Mouse (Mus musculus) stomach, postnatal 0 days (tissue): ENCODE data around the gene Safb. TPM values are rescaled to one million over a fixed set of nuclear protein-coding genes. Genes with fewer than 3 reads are reported as not detected.

Experiments used
- ATAC-seq: fragments of 200-750 bp; cut with Nextera tagmentation; 2 replicates; pipeline ENCODE4 v1.8.0; 2017; ENCODE audit not compliant: low FRiP score, low TSS enrichment
- DNase-seq: peaks from one replicate; pipeline ENCODE4 v3.0.0-alpha.2; 2016; ENCODE audit warnings: low spot score
- H3K27ac ChIP-seq: fragments of 300-500 bp; sonication (generic); replicated peaks from 2 replicates; pipeline ENCODE4 v1.5.1; 2014; ENCODE audit warnings: mild to moderate bottlenecking, control low read depth
- H3K27me3 ChIP-seq: fragments of 300-500 bp; sonication (generic); 2 replicates; pipeline ENCODE4 v1.6.1; 2014; ENCODE audit warnings: low read length; ENCODE audit not compliant: control insufficient read depth, insufficient read depth
- H3K36me3 ChIP-seq: fragments of 300-500 bp; sonication (generic); 2 replicates; pipeline ENCODE4 v1.6.1; 2014; ENCODE audit warnings: low read length, mixed read lengths; ENCODE audit not compliant: control insufficient read depth, insufficient read depth
- H3K4me1 ChIP-seq: fragments of 300-500 bp; sonication (generic); replicated peaks from 2 replicates; pipeline ENCODE4 v1.6.1; 2014; ENCODE audit warnings: antibody characterized with exemption; ENCODE audit not compliant: control insufficient read depth, insufficient read depth
- H3K4me2 ChIP-seq: fragments of 300-500 bp; sonication (generic); replicated peaks from 2 replicates; pipeline ENCODE4 v1.6.1; 2014; ENCODE audit warnings: low read depth, mild to moderate bottlenecking, control low read depth, moderate library complexity
- H3K4me3 ChIP-seq: fragments of 300-500 bp; sonication (generic); 2 replicates; pipeline ENCODE4 v1.5.1; 2014; ENCODE audit warnings: low read depth, low read length, control low read depth
- H3K9ac ChIP-seq: fragments of 300-500 bp; sonication (generic); 2 replicates; pipeline ENCODE4 v1.6.1; 2014; ENCODE audit warnings: mild to moderate bottlenecking, low read length, control low read depth, mixed read lengths
- H3K9me3 ChIP-seq: fragments of 300-500 bp; sonication (generic); 2 replicates; pipeline ENCODE4 v1.6.1; 2016; ENCODE audit warnings: low read length; ENCODE audit not compliant: control insufficient read depth
- CTCF ChIP-seq: IDR thresholded peaks from 2 replicates; pipeline ENCODE4 v1.5.1; 2016; ENCODE audit warnings: antibody characterized with exemption, low read depth, mild to moderate bottlenecking, moderate library complexity
- EP300 ChIP-seq: optimal IDR thresholded peaks from 2 replicates; pipeline ENCODE3; 2016; ENCODE audit warnings: antibody characterized with exemption
- WGBS: fragments of 180-500 bp; shearing (Covaris S2); extraction: QIAGEN DNeasy Blood & Tissue Kit; methylation state at CpG from one replicate; pipeline ENCODE4 v1.1.7; 2014; 5-methylcytosine and 5-hydroxymethylcytosine counted together
- polyA plus RNA-seq: library from polyadenylated mRNA; unstranded; fragments of >200 nt; fragmentation: Nextera tagmentation; extraction: Ambion mirVana; gene quantifications from 2 replicates; pipeline ENCODE4 v1.2.1, GENCODE M21; 2015

The Safb gene
- polyA plus RNA-seq, 1 experiment from 2014 or later: 34.7 TPM

- Histone ChIP-seq H3K27me3 (no peaks in the 10 kb centered on the region), H3K4me1 (no peaks in the 10 kb centered on the region), H3K9ac (peak within 1 kb of the TSS; percentile 59), H3K9me3 (no peaks in the 10 kb centered on the region), H3K27ac (peak within 1 kb of the TSS; percentile 85), H3K36me3 (no peaks in the 10 kb centered on the region), H3K4me3 (peak within 1 kb of the TSS; percentile 37), H3K4me2 (peak within 1 kb of the TSS; percentile 45)
- TF ChIP-seq EP300 (no peak), CTCF (no peak)
- peak; percentile 93 for DNase-seq
- ATAC-seq: peak; percentile 95
- WGBS: 47% methylated on average over 20 of the region's 20 CpGs
Measured at GRCm38 (mm10) chr17:56554122-56554551, 30.5 kb upstream of the Safb start, which contains the start of gene Gm20219. Gene Gm20219, minus strand, starts transcription at chr17:56554387.

GRCm38 (mm10) chr17:56558448-56558847 lies 26.2 kb upstream of the Safb start:
- Histone ChIP-seq H3K36me3 (peaks cover 23% of the 10 kb centered on the region), H3K4me1 (no peaks in the 10 kb centered on the region), H3K4me3 (no peak overlapping the region), H3K4me2 (no peak overlapping the region), H3K27ac (no peak overlapping the region), H3K27me3 (no peaks in the 10 kb centered on the region), H3K9ac (no peak overlapping the region), H3K9me3 (no peaks in the 10 kb centered on the region)
- ATAC-seq: no peak
- peak; percentile 91 for TF ChIP-seq CTCF
- no peak for TF ChIP-seq EP300
- WGBS: 21% methylated on average over 3 of the region's 3 CpGs
- DNase-seq: peak; percentile 71

GRCm38 (mm10) chr17:56559386-56559785 lies 25.2 kb upstream of the Safb start:
- Histone ChIP-seq H3K36me3 (peaks cover 32% of the 10 kb centered on the region), H3K4me1 (no peaks in the 10 kb centered on the region), H3K27me3 (no peaks in the 10 kb centered on the region), H3K4me3 (no peak overlapping the region), H3K27ac (no peak overlapping the region), H3K4me2 (no peak overlapping the region), H3K9me3 (no peaks in the 10 kb centered on the region), H3K9ac (no peak overlapping the region)
- TF ChIP-seq CTCF (no peak), EP300 (no peak)
- DNase-seq (no peak), ATAC-seq (no peak)
- WGBS: 77% methylated on average over 3 of the region's 3 CpGs

GRCm38 (mm10) chr17:56560131-56560530 lies 24.5 kb upstream of the Safb start:
- TF ChIP-seq CTCF (no peak), EP300 (no peak)
- Histone ChIP-seq H3K36me3 (peaks cover 38% of the 10 kb centered on the region), H3K4me1 (no peaks in the 10 kb centered on the region), H3K4me2 (no peak overlapping the region), H3K9me3 (no peaks in the 10 kb centered on the region), H3K9ac (no peak overlapping the region), H3K4me3 (no peak overlapping the region), H3K27me3 (no peaks in the 10 kb centered on the region), H3K27ac (no peak overlapping the region)
- DNase-seq: no peak
- WGBS: 52% methylated on average over 1 of the region's 1 CpGs
- ATAC-seq: no peak

- H3K27ac ChIP-seq: no peak overlapping the region
- TF ChIP-seq CTCF (no peak), EP300 (no peak)
- H3K36me3 ChIP-seq: peaks cover 52% of the 10 kb centered on the region
- DNase-seq (no peak), ATAC-seq (no peak)
- no peaks in the 10 kb centered on the region for H3K9me3 ChIP-seq
- WGBS: 95% methylated on average over 2 of the region's 2 CpGs
- H3K4me1 ChIP-seq: no peaks in the 10 kb centered on the region
- H3K4me3 ChIP-seq: no peak overlapping the region
- H3K9ac ChIP-seq: no peak overlapping the region
- H3K4me2 ChIP-seq: no peak overlapping the region
- H3K27me3 ChIP-seq: no peaks in the 10 kb centered on the region
Measured at GRCm38 (mm10) chr17:56561866-56562265, 22.8 kb upstream of the Safb start.

- H3K9ac ChIP-seq: no peak overlapping the region
- H3K36me3 ChIP-seq: peaks cover 78% of the 10 kb centered on the region
- TF ChIP-seq EP300 (no peak), CTCF (no peak)
- H3K9me3 ChIP-seq: no peaks in the 10 kb centered on the region
- no peaks in the 10 kb centered on the region for H3K4me1 ChIP-seq
- H3K4me2 ChIP-seq: no peak overlapping the region
- DNase-seq (no peak), ATAC-seq (no peak)
- H3K27me3 ChIP-seq: no peaks in the 10 kb centered on the region
- H3K27ac ChIP-seq: no peak overlapping the region
- H3K4me3 ChIP-seq: no peak overlapping the region
- WGBS: 92% methylated on average over 29 of the region's 29 CpGs
Measured at GRCm38 (mm10) chr17:56566293-56566692, 18.3 kb upstream of the Safb start.
